Mouse (Mus musculus) midbrain, postnatal 0 days (tissue): ENCODE measurements around the gene Insc. TPM values are rescaled to one million over a fixed set of nuclear protein-coding genes. Genes with fewer than 3 reads are reported as not detected.

Experiments used
- ATAC-seq: fragments of 200-750 bp; cut with Nextera tagmentation; 2 replicates; pipeline ENCODE4 v1.8.0; 2017; ENCODE audit warnings: moderate number of reproducible peaks, mild to moderate bottlenecking, moderate TSS enrichment, moderate library complexity; ENCODE audit not compliant: low FRiP score
- DNase-seq: peaks from one replicate; pipeline ENCODE4 v3.0.0-alpha.2; 2015; ENCODE audit warnings: low spot score
- H3K27ac ChIP-seq: fragments of 300-500 bp; sonication (generic); 2 replicates; pipeline ENCODE4 v1.5.1; 2014; ENCODE audit warnings: low read depth, mild to moderate bottlenecking, low read length, mixed read lengths
- H3K27me3 ChIP-seq: fragments of 300-500 bp; sonication (generic); 2 replicates; pipeline ENCODE4 v1.6.1; 2014; ENCODE audit warnings: low read length, control low read depth, mixed read lengths; ENCODE audit not compliant: insufficient read depth
- H3K36me3 ChIP-seq: fragments of 300-500 bp; sonication (generic); 2 replicates; pipeline ENCODE4 v1.6.1; 2014; ENCODE audit warnings: low read length, control low read depth, mixed read lengths; ENCODE audit not compliant: insufficient read depth
- H3K4me1 ChIP-seq: fragments of 300-500 bp; sonication (generic); 2 replicates; pipeline ENCODE4 v1.6.1; 2014; ENCODE audit warnings: mild to moderate bottlenecking, control low read depth, antibody characterized with exemption, low read length, mixed read lengths; ENCODE audit not compliant: insufficient read depth
- H3K4me2 ChIP-seq: fragments of 300-500 bp; sonication (generic); 2 replicates; pipeline ENCODE4 v1.6.1; 2014; ENCODE audit warnings: low read depth, mild to moderate bottlenecking, low read length, mixed read lengths; ENCODE audit not compliant: poor library complexity, severe bottlenecking
- H3K4me3 ChIP-seq: fragments of 300-500 bp; sonication (generic); 2 replicates; pipeline ENCODE4 v1.5.1; 2014; ENCODE audit warnings: low read depth, mild to moderate bottlenecking, low read length, moderate library complexity
- H3K9ac ChIP-seq: fragments of 300-500 bp; sonication (generic); replicated peaks from 2 replicates; pipeline ENCODE4 v1.6.1; 2014; ENCODE audit warnings: mild to moderate bottlenecking, low read length, moderate library complexity, mixed read lengths; ENCODE audit not compliant: poor library complexity, severe bottlenecking
- H3K9me3 ChIP-seq: fragments of 300-500 bp; sonication (generic); 2 replicates; pipeline ENCODE4 v1.6.1; 2016; ENCODE audit warnings: low read length, control low read depth
- CTCF ChIP-seq: IDR thresholded peaks from 2 replicates; pipeline ENCODE4 v1.5.1; 2016; ENCODE audit warnings: antibody characterized with exemption, mild to moderate bottlenecking
- WGBS: fragments of 180-500 bp; shearing (Covaris S2); extraction: QIAGEN DNeasy Blood & Tissue Kit; methylation state at CpG from one replicate; pipeline ENCODE4 v1.1.7; 2014; 5-methylcytosine and 5-hydroxymethylcytosine counted together
- polyA plus RNA-seq: library from polyadenylated mRNA; unstranded; fragments of >200 nt; fragmentation: Nextera tagmentation; extraction: Ambion mirVana; gene quantifications from 2 replicates; pipeline ENCODE4 v1.2.1, GENCODE M21; 2015
- total RNA-seq: library from RNA; depleted of rRNA; stranded (reverse); fragments of >200 nt; gene quantifications from 2 replicates; pipeline ENCODE4 v1.2.3, GENCODE M21; 2014

The Insc gene
- total and polyA plus RNA-seq, 2 experiments from 2014 or later = 1.4 to 2.7 TPM

- DNase-seq (no peak), ATAC-seq (no peak)
- H3K4me3 ChIP-seq = no peak overlapping the region
- H3K4me2 ChIP-seq = no peak overlapping the region
- no peak overlapping the region for H3K27ac ChIP-seq
- no peaks in the 10 kb centered on the region for H3K4me1 ChIP-seq
- H3K27me3 ChIP-seq = no peaks in the 10 kb centered on the region
- no peak overlapping the region for H3K9ac ChIP-seq
- H3K36me3 ChIP-seq = no peaks in the 10 kb centered on the region
- WGBS = 83% methylated on average over 2 of the region's 2 CpGs
- no peak for TF ChIP-seq CTCF
- H3K9me3 ChIP-seq = no peaks in the 10 kb centered on the region
Measured at GRCm38 (mm10) chr7:114775856-114776255, 32.4 kb downstream of the Insc start.

GRCm38 (mm10) chr7:114778156-114778770 is 34.8 kb downstream of the Insc start:
- H3K27me3 ChIP-seq = no peaks in the 10 kb centered on the region
- H3K9ac ChIP-seq = no peak overlapping the region
- no peak overlapping the region for H3K4me2 ChIP-seq
- no peaks in the 10 kb centered on the region for H3K4me1 ChIP-seq
- WGBS = 77% methylated on average over 7 of the region's 7 CpGs
- H3K9me3 ChIP-seq = no peaks in the 10 kb centered on the region
- DNase-seq (no peak), ATAC-seq (no peak)
- H3K4me3 ChIP-seq = no peak overlapping the region
- no peak for TF ChIP-seq CTCF
- H3K36me3 ChIP-seq = no peaks in the 10 kb centered on the region
- no peak overlapping the region for H3K27ac ChIP-seq

- DNase-seq (no peak), ATAC-seq (no peak)
- Histone ChIP-seq H3K27ac (no peak overlapping the region), H3K9me3 (no peaks in the 10 kb centered on the region), H3K4me2 (no peak overlapping the region), H3K36me3 (no peaks in the 10 kb centered on the region), H3K4me1 (no peaks in the 10 kb centered on the region), H3K27me3 (no peaks in the 10 kb centered on the region), H3K4me3 (no peak overlapping the region), H3K9ac (no peak overlapping the region)
- 72% methylated on average over 8 of the region's 8 CpGs for WGBS
- TF ChIP-seq CTCF = no peak
Measured at GRCm38 (mm10) chr7:114779056-114779660, 35.7 kb downstream of the Insc start.

GRCm38 (mm10) chr7:114783291-114783690 is 39.8 kb downstream of the Insc start:
- DNase-seq (no peak), ATAC-seq (no peak)
- TF ChIP-seq CTCF = no peak
- Histone ChIP-seq H3K9me3 (no peaks in the 10 kb centered on the region), H3K27ac (no peak overlapping the region), H3K4me2 (no peak overlapping the region), H3K9ac (no peak overlapping the region), H3K4me1 (no peaks in the 10 kb centered on the region), H3K4me3 (no peak overlapping the region), H3K36me3 (no peaks in the 10 kb centered on the region), H3K27me3 (no peaks in the 10 kb centered on the region)
- WGBS = 83% methylated on average over 3 of the region's 3 CpGs

- TF ChIP-seq CTCF = no peak
- H3K4me3 ChIP-seq = no peak overlapping the region
- no peaks in the 10 kb centered on the region for H3K9me3 ChIP-seq
- H3K4me2 ChIP-seq = no peak overlapping the region
- ATAC-seq (no peak), DNase-seq (no peak)
- no peaks in the 10 kb centered on the region for H3K36me3 ChIP-seq
- no peak overlapping the region for H3K27ac ChIP-seq
- H3K4me1 ChIP-seq = no peaks in the 10 kb centered on the region
- 93% methylated on average over 10 of the region's 10 CpGs for WGBS
- no peak overlapping the region for H3K9ac ChIP-seq
- H3K27me3 ChIP-seq = no peaks in the 10 kb centered on the region
Measured at GRCm38 (mm10) chr7:114791087-114791486, 47.6 kb downstream of the Insc start.

GRCm38 (mm10) chr7:114792026-114792425 is 48.5 kb downstream of the Insc start:
- TF ChIP-seq CTCF = no peak
- no peak for ATAC-seq
- 89% methylated on average over 6 of the region's 6 CpGs for WGBS

More at GRCm38 (mm10) chr7:114792026-114792425, 48.5 kb downstream of the Insc start:
- no peaks in the 10 kb centered on the region for H3K36me3 ChIP-seq
- H3K27me3 ChIP-seq = no peaks in the 10 kb centered on the region
- H3K9me3 ChIP-seq = no peaks in the 10 kb centered on the region
- no peak overlapping the region for H3K4me2 ChIP-seq
- no peaks in the 10 kb centered on the region for H3K4me1 ChIP-seq
- H3K9ac ChIP-seq = no peak overlapping the region
- DNase-seq = no peak
- H3K4me3 ChIP-seq = no peak overlapping the region
- H3K27ac ChIP-seq = no peak overlapping the region
